Mouse (Mus musculus): ENCODE results near the gene Zbtb8a.

The Zbtb8a gene

GRCm38 (mm10) chr4:129322042-129322441 lies 55.9 kb downstream of the Zbtb8a start:
- TF ChIP-seq GATA4 (IDR thresholded peaks at IDR 0.05; ENCODE audit: insufficient replicate concordance, low read length) = no peak

- TF ChIP-seq GATA4 (IDR thresholded peaks at IDR 0.05; ENCODE audit: insufficient replicate concordance, low read length) = no peak
Measured at GRCm38 (mm10) chr4:129320876-129321275, 57.0 kb downstream of the Zbtb8a start.

DNA sequence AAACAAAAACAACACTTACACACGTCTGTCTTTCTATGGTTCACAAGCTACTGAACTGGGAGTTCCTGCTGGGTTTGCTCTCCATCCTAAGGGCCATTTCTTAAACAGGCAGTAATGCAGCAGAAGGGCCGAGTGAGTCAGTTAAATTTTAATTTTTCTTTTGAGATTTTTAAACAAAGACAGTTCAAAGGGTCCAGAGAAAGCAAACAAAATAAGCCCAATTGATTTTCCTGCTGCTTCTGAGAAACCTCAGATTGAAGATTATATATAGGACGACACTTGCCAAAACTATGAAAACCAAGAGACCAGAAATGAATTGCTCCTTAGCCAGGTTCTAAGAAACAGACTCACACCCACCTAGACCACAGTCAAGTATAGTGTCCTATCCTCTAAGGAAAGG lies 64.0 kb downstream of the Zbtb8a start:
- no peak for TF ChIP-seq GATA4 (IDR thresholded peaks at IDR 0.05; ENCODE audit: insufficient replicate concordance, low read length)

GRCm38 (mm10) chr4:129307936-129308335 lies 70.0 kb downstream of the Zbtb8a start:
- TF ChIP-seq GATA4 (IDR thresholded peaks at IDR 0.05; ENCODE audit: insufficient replicate concordance, low read length) = peak; percentile 97

GRCm38 (mm10) chr4:129304306-129304705 lies 73.6 kb downstream of the Zbtb8a start:
- no peak for TF ChIP-seq GATA4 (IDR thresholded peaks at IDR 0.05; ENCODE audit: insufficient replicate concordance, low read length)

GRCm38 (mm10) chr4:129303816-129304215 lies 74.1 kb downstream of the Zbtb8a start:
- TF ChIP-seq GATA4 (IDR thresholded peaks at IDR 0.05; ENCODE audit: insufficient replicate concordance, low read length) = no peak

Measured in liver, adult (tissue).